Mouse (Mus musculus) liver, adult 2 months (tissue): ENCODE measurements at regions not wholly inside any gene's neighbourhood (a gene's known extent, or its start where the extent isn't known, plus 50 kb on each side); places are given as distances from the start of the nearest gene placed in this dataset.

ENCODE experiments used
- DNase-seq: peaks from one replicate; pipeline ENCODE4 v3.0.0-alpha.2; 2011; ENCODE audit warnings: low read depth, low spot score; ENCODE audit errors: extremely low read depth
- H3K27ac ChIP-seq: fragments of 200-500 bp; replicated peaks from 2 replicates; pipeline ENCODE4 v1.5.1; 2012; ENCODE audit warnings: low read depth, mild to moderate bottlenecking, control low read depth, inconsistent platforms, low read length; ENCODE audit not compliant: insufficient read depth
- H3K27me3 ChIP-seq: fragments of 200-500 bp; 2 replicates; pipeline ENCODE4 v1.6.1; 2012; ENCODE audit warnings: mild to moderate bottlenecking, moderate library complexity, low read length, inconsistent platforms; ENCODE audit not compliant: control insufficient read depth, insufficient read depth
- H3K36me3 ChIP-seq: fragments of 200-500 bp; 2 replicates; pipeline ENCODE4 v1.6.1; 2012; ENCODE audit warnings: low read length, inconsistent platforms; ENCODE audit not compliant: control insufficient read depth, insufficient read depth
- H3K4me1 ChIP-seq: fragments of 200-500 bp; 2 replicates; pipeline ENCODE4 v1.6.1; 2011; ENCODE audit warnings: low read length; ENCODE audit not compliant: control insufficient read depth, insufficient read depth
- H3K4me3 ChIP-seq: fragments of 200-500 bp; 2 replicates; pipeline ENCODE4 v1.5.1; 2011; ENCODE audit warnings: low read depth, mild to moderate bottlenecking, control low read depth, low read length, moderate library complexity; ENCODE audit not compliant: insufficient read depth
- H3K79me2 ChIP-seq: fragments of 200-500 bp; 2 replicates; pipeline ENCODE4 v1.6.1; 2012; ENCODE audit warnings: inconsistent platforms, mild to moderate bottlenecking, low read length, moderate library complexity; ENCODE audit not compliant: control insufficient read depth, insufficient read depth
- H3K9ac ChIP-seq: fragments of 200-500 bp; 2 replicates; pipeline ENCODE4 v1.6.1; 2012; ENCODE audit warnings: low read depth, mild to moderate bottlenecking, control low read depth, inconsistent platforms, low read length
- CTCF ChIP-seq: fragments of 200-500 bp; IDR thresholded peaks from 2 replicates; pipeline ENCODE4 v1.5.1; 2011; ENCODE audit warnings: low read depth, low read length, control low read depth
- POLR2A ChIP-seq: fragments of 200-500 bp; IDR thresholded peaks from 2 replicates; pipeline ENCODE4 v1.6.1; 2011; ENCODE audit warnings: low read length, control low read depth; ENCODE audit not compliant: insufficient read depth; ENCODE audit errors: extremely low read depth
- WGBS: fragments of 180-500 bp; shearing (Covaris S2); methylation state at CpG from one replicate; pipeline ENCODE4 v1.1.7; 2018; 5-methylcytosine and 5-hydroxymethylcytosine counted together

GRCm38 (mm10) chr2:71630143-71630463 is 83.5 kb upstream of the Dlx2 start:
- DNase-seq, result no peak

GRCm38 (mm10) chr2:71633471-71633870 is 86.9 kb upstream of the Dlx2 start:
- TF ChIP-seq POLR2A (no peak), CTCF (no peak)
- Histone ChIP-seq H3K36me3 (no peaks in the 10 kb centered on the region), H3K4me1 (peaks cover 10% of the 10 kb centered on the region), H3K27ac (no peak overlapping the region), H3K79me2 (no peaks in the 10 kb centered on the region), H3K27me3 (peaks cover 12% of the 10 kb centered on the region), H3K4me3 (no peak overlapping the region), H3K9ac (no peak overlapping the region)
- 37% methylated on average over 6 of the region's 6 CpGs for WGBS
- DNase-seq, result peak; percentile 77

More at GRCm38 (mm10) chr2:71630143-71630463, 83.5 kb upstream of the Dlx2 start:
- Histone ChIP-seq H3K27ac (no peak overlapping the region), H3K4me3 (no peak overlapping the region), H3K27me3 (peaks cover 12% of the 10 kb centered on the region), H3K9ac (no peak overlapping the region), H3K79me2 (no peaks in the 10 kb centered on the region), H3K4me1 (peaks cover 7% of the 10 kb centered on the region), H3K36me3 (no peaks in the 10 kb centered on the region)
- 53% methylated on average over 3 of the region's 3 CpGs for WGBS
- TF ChIP-seq POLR2A, result no peak
- no peak for TF ChIP-seq CTCF

GRCm38 (mm10) chr2:71634471-71634870 is 87.9 kb upstream of the Dlx2 start:
- Histone ChIP-seq H3K9ac (no peak overlapping the region), H3K79me2 (no peaks in the 10 kb centered on the region), H3K36me3 (no peaks in the 10 kb centered on the region), H3K4me3 (no peak overlapping the region), H3K27ac (no peak overlapping the region), H3K27me3 (peaks cover 5% of the 10 kb centered on the region), H3K4me1 (peaks cover 7% of the 10 kb centered on the region)
- TF ChIP-seq POLR2A, result no peak
- TF ChIP-seq CTCF, result no peak
- no peak for DNase-seq
- 91% methylated on average over 3 of the region's 3 CpGs for WGBS

- 96% methylated on average over 4 of the region's 4 CpGs for WGBS
These were observed 89.6 kb upstream of the Dlx2 start for GRCm38 (mm10) chr2:71636134-71636533.

GRCm38 (mm10) chr2:71636590-71636989 is 90.0 kb upstream of the Dlx2 start:
- no peak for TF ChIP-seq POLR2A
- TF ChIP-seq CTCF, result no peak
- H3K4me1 ChIP-seq, result peaks cover 7% of the 10 kb centered on the region
- no peak overlapping the region for H3K9ac ChIP-seq
- 94% methylated on average over 4 of the region's 4 CpGs for WGBS
- H3K36me3 ChIP-seq, result no peaks in the 10 kb centered on the region
- no peaks in the 10 kb centered on the region for H3K79me2 ChIP-seq
- DNase-seq, result no peak
- no peaks in the 10 kb centered on the region for H3K27me3 ChIP-seq
- H3K4me3 ChIP-seq, result no peak overlapping the region
- H3K27ac ChIP-seq, result no peak overlapping the region

More at GRCm38 (mm10) chr2:71636134-71636533, 89.6 kb upstream of the Dlx2 start:
- Histone ChIP-seq H3K27ac (no peak overlapping the region), H3K79me2 (no peaks in the 10 kb centered on the region), H3K4me1 (peaks cover 7% of the 10 kb centered on the region), H3K4me3 (no peak overlapping the region), H3K27me3 (no peaks in the 10 kb centered on the region), H3K36me3 (no peaks in the 10 kb centered on the region), H3K9ac (no peak overlapping the region)
- TF ChIP-seq CTCF (no peak), POLR2A (no peak)
- no peak for DNase-seq

- no peak overlapping the region for H3K4me3 ChIP-seq
- peaks cover 2% of the 10 kb centered on the region; the same call in 1 of the 2 replicates for H3K4me1 ChIP-seq
- H3K36me3 ChIP-seq, result no peaks in the 10 kb centered on the region
- WGBS, result 89% methylated on average over 5 of the region's 5 CpGs
- TF ChIP-seq CTCF (no peak), POLR2A (no peak)
- no peak overlapping the region for H3K9ac ChIP-seq
- no peak overlapping the region for H3K27ac ChIP-seq
- DNase-seq, result no peak
- no peaks in the 10 kb centered on the region for H3K79me2 ChIP-seq
- H3K27me3 ChIP-seq, result no peaks in the 10 kb centered on the region
These were observed 93.7 kb upstream of the Dlx2 start for GRCm38 (mm10) chr2:71640251-71640650.
